Mouse (Mus musculus) hindbrain, embryonic 16.5 days (tissue): ENCODE results near the gene Pappa. TPM values are rescaled to one million over a fixed set of nuclear protein-coding genes. Genes with fewer than 3 reads are reported as not detected.

Experiments
- ATAC-seq: fragments of 200-750 bp; cut with Nextera tagmentation; 2 replicates; pipeline ENCODE4 v1.8.0; 2017; ENCODE audit warnings: moderate TSS enrichment, moderate library complexity
- H3K27ac ChIP-seq: fragments of 300-500 bp; sonication (generic); 2 replicates; pipeline ENCODE4 v1.5.1; 2014; ENCODE audit warnings: low read depth, mild to moderate bottlenecking, control low read depth, low read length, moderate library complexity
- H3K27me3 ChIP-seq: fragments of 300-500 bp; sonication (generic); replicated peaks from 2 replicates; pipeline ENCODE4 v1.6.1; 2014; ENCODE audit warnings: low read length; ENCODE audit not compliant: control insufficient read depth, insufficient read depth
- H3K36me3 ChIP-seq: fragments of 300-500 bp; sonication (generic); 2 replicates; pipeline ENCODE4 v1.6.1; 2014; ENCODE audit warnings: mild to moderate bottlenecking, low read length, moderate library complexity, mixed read lengths; ENCODE audit not compliant: control insufficient read depth, insufficient read depth
- H3K4me1 ChIP-seq: fragments of 300-500 bp; sonication (generic); 2 replicates; pipeline ENCODE4 v1.6.1; 2014; ENCODE audit warnings: low read depth, low read length; ENCODE audit not compliant: control insufficient read depth, insufficient read depth
- H3K4me2 ChIP-seq: fragments of 300-500 bp; sonication (generic); 2 replicates; pipeline ENCODE4 v1.6.1; 2014; ENCODE audit warnings: mild to moderate bottlenecking, low read length, control low read depth, moderate library complexity
- H3K4me3 ChIP-seq: fragments of 300-500 bp; sonication (generic); 2 replicates; pipeline ENCODE4 v1.5.1; 2014; ENCODE audit warnings: mild to moderate bottlenecking, low read length, control low read depth, moderate library complexity
- H3K9ac ChIP-seq: fragments of 300-500 bp; sonication (generic); 2 replicates; pipeline ENCODE4 v1.6.1; 2014; ENCODE audit warnings: low read depth, mild to moderate bottlenecking, control low read depth, low read length, moderate library complexity
- H3K9me3 ChIP-seq: fragments of 300-500 bp; sonication (generic); 2 replicates; pipeline ENCODE4 v1.6.1; 2014; ENCODE audit warnings: mild to moderate bottlenecking, low read length, moderate library complexity; ENCODE audit not compliant: control insufficient read depth
- WGBS: fragments of 180-500 bp; shearing (Covaris S2); extraction: QIAGEN DNeasy Blood & Tissue Kit; methylation state at CpG from one replicate; pipeline ENCODE4 v1.1.7; 2014; 5-methylcytosine and 5-hydroxymethylcytosine counted together
- polyA plus RNA-seq: library from polyadenylated mRNA; unstranded; fragments of >200 nt; fragmentation: Nextera tagmentation; extraction: Ambion mirVana; gene quantifications from 2 replicates; pipeline ENCODE4 v1.2.1, GENCODE M21; 2015

Gene Pappa
- polyA plus RNA-seq, 1 experiment from 2014 or later = 0.93 TPM

DNA sequence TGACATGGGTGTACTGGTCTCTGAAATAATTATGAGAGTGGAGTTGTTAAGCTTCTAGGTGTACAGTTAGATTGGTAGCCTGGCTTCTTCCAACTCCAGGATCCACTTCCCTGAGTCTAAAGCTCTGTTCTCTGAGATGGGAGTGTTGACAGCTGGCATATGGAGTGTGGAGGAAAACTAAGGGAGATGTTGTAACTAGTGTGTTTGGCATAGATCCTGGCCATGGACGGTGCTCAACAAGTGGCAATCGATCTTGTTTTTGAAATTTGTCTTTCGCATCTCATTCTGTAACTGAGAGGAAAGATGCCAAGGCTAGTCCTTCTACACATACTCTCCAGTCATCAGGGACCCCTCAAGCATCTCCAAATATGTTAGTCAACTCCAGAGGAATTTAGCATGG lies 248.8 kb downstream of the Pappa start:
- ATAC-seq = no peak
- H3K9me3 ChIP-seq = peaks cover 3% of the 10 kb centered on the region; the same call in 1 of the 2 replicates
- 91% methylated on average over 3 of the region's 3 CpGs for WGBS
- no peak overlapping the region for H3K4me3 ChIP-seq
- no peaks in the 10 kb centered on the region for H3K4me1 ChIP-seq
- H3K4me2 ChIP-seq = no peak overlapping the region
- no peaks in the 10 kb centered on the region for H3K27me3 ChIP-seq
- no peak overlapping the region for H3K27ac ChIP-seq
- H3K36me3 ChIP-seq = no peaks in the 10 kb centered on the region
- no peak overlapping the region for H3K9ac ChIP-seq

DNA sequence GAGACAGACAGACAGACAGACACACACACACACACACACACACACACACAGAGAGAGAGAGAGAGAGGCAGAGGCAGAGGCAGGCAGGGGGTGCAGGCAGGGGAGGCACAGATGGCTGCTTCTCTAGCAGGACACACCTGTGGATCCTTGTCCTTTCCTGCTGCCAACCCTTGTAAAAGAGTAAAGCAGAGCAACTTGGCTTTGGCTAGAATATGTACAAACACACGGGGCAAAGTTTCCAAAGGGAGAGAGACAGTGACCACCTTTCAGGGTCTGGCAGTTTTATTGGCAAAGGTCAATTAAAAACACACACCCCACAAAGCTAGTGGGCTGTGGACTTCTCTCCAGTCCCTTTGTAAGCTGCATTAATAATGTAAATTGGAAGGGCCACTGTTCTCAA lies 249.9 kb downstream of the Pappa start:
- H3K27ac ChIP-seq = no peak overlapping the region
- no peak for ATAC-seq
- no peaks in the 10 kb centered on the region for H3K27me3 ChIP-seq
- no peak overlapping the region for H3K4me2 ChIP-seq
- H3K4me1 ChIP-seq = no peaks in the 10 kb centered on the region
- WGBS = 69% methylated on average over 1 of the region's 1 CpGs
- H3K36me3 ChIP-seq = no peaks in the 10 kb centered on the region
- no peak overlapping the region for H3K4me3 ChIP-seq
- H3K9ac ChIP-seq = no peak overlapping the region
- H3K9me3 ChIP-seq = peaks cover 3% of the 10 kb centered on the region; the same call in 1 of the 2 replicates

DNA sequence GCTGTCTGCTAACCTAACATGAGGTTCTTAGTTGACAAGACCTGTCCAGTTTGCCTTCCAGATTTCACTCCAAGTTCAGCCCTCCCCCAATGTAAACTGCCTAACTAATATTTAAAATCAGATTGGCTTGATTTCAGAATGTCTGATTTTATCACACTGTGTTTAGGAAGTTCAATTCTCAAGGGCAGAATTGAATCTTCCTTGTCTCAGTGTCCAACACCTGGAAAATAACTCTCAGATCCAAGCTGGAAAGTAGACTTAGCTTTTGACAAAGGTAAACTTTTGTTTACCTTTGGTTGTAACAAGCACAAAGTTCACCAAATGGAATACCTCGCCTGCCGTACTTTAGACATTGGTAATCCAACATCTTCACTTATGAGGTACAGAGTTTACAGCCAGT lies 252.6 kb downstream of the Pappa start:
- WGBS = 97% methylated on average over 2 of the region's 2 CpGs
- ATAC-seq = no peak
- Histone ChIP-seq H3K4me2 (no peak overlapping the region), H3K27me3 (no peaks in the 10 kb centered on the region), H3K9me3 (no peaks in the 10 kb centered on the region), H3K4me1 (no peaks in the 10 kb centered on the region), H3K9ac (no peak overlapping the region), H3K27ac (no peak overlapping the region), H3K4me3 (no peak overlapping the region), H3K36me3 (0 out of 2 replicates have a peak, but pooled peaks cover 4% of the 10 kb centered on the region)

DNA sequence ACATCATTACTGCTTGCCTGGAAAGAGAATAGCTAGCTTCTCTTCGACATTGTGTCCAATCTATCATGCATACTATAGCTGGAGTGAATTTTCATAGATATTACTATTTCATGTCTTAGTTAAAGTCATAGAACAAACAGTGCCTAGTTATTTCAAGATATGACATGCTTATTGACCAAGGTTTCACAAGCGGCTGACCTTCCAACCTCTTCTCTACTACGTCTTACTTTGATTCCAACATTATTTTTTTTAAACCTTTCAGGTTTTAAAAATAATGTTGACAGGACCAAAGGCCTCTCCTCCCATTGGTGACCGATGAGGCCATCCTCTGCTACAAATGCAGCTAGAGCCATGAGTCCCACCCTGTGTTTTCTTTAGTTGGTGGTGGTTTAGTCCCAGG lies 255.5 kb downstream of the Pappa start:
- H3K4me3 ChIP-seq = no peak overlapping the region
- no peak overlapping the region for H3K4me2 ChIP-seq
- 0 out of 2 replicates have a peak, but pooled peaks cover 4% of the 10 kb centered on the region for H3K36me3 ChIP-seq
- no peak for ATAC-seq
- no peaks in the 10 kb centered on the region for H3K9me3 ChIP-seq
- H3K27me3 ChIP-seq = no peaks in the 10 kb centered on the region
- 94% methylated on average over 4 of the region's 4 CpGs for WGBS
- no peak overlapping the region for H3K27ac ChIP-seq
- H3K4me1 ChIP-seq = no peaks in the 10 kb centered on the region
- no peak overlapping the region for H3K9ac ChIP-seq

DNA sequence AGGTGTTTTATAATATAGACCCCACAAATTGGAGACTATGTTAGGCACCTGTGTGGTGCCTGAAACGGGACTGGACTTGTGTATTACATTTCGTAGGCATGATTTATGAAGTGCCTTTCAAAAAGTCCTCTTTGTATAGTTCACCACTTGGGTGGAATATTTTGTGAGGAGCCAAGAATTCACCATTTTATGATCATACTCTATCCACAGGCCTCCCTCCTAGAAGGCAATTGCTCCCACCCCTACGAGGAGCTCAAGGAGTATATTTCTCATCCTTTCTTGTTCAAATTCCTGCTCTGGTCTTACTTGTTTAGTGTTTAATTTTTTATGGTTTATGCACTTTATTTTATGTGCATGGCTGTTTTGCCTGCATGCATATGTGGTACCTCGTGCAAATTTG lies 259.1 kb downstream of the Pappa start:
- Histone ChIP-seq H3K36me3 (0 out of 2 replicates have a peak, but pooled peaks cover 4% of the 10 kb centered on the region), H3K27ac (no peak overlapping the region), H3K27me3 (no peaks in the 10 kb centered on the region), H3K4me1 (no peaks in the 10 kb centered on the region), H3K4me2 (no peak overlapping the region), H3K9me3 (no peaks in the 10 kb centered on the region), H3K4me3 (no peak overlapping the region), H3K9ac (no peak overlapping the region)
- no peak for ATAC-seq
- WGBS = 89% methylated on average over 4 of the region's 4 CpGs

DNA sequence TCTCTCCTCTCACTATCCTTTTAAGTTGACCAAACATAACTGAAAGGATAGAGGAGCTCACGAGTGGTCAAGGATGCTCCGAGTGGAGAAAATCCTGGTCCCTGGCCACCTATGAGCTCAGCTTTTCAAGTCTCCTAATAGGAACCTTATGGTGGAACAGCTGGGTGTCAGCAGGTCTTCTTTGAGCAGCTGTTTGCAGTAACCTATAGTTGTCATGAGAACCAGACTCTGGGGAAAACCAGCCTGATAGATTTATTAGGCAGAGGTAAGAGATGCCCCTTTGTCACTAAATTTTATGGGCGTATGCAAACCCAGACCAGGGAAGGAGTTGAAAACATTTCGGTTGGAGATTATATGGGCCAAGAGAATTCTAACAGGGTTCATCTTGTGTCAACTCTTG lies 267.0 kb downstream of the Pappa start:
- H3K36me3 ChIP-seq = 0 out of 2 replicates have a peak, but pooled peaks cover 2% of the 10 kb centered on the region
- H3K9ac ChIP-seq = no peak overlapping the region
- WGBS = 72% methylated on average over 4 of the region's 4 CpGs
- H3K4me2 ChIP-seq = no peak overlapping the region
- no peaks in the 10 kb centered on the region for H3K4me1 ChIP-seq
- no peaks in the 10 kb centered on the region for H3K27me3 ChIP-seq
- no peak overlapping the region for H3K4me3 ChIP-seq
- ATAC-seq = no peak
- no peaks in the 10 kb centered on the region for H3K9me3 ChIP-seq
- no peak overlapping the region for H3K27ac ChIP-seq

DNA sequence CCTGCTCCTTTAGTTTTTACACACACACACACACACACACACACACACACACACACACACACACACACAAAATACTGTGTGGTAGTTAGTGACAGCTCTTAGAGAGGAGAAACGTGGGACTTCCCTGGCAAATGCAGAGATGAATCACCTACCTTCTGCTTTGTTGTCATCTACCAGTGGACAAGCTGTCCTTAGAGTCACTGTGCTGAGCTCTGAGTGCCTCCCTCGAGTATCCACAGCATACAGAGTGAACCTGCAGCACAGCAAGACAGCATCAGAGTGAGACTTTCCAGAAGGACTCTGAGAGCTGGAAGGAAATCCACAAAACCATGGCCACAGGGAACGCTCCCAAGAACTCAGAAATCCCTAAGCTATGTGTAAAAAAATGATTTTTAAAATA lies 272.8 kb downstream of the Pappa start:
- 63% methylated on average over 3 of the region's 3 CpGs for WGBS
- no peak for ATAC-seq

DNA sequence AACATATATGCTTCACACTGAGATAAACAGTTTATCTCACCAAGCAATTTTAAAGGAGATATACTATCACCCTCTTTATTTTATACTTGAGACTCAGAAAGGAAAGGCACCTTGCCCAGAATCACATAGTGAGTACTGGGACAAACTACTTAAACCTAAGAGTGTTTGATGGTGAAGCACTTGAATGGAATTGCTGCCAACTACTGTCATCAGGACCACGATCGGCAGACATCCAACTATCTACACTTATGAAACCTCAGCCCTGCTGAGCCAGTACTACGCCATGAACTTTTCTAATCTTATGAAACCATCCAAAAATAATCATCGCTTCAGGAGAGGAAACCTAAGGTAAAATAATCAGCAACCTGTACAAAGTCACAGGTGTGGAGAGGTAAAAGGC lies 275.5 kb downstream of the Pappa start:
- ATAC-seq = no peak
- 95% methylated on average over 4 of the region's 4 CpGs for WGBS

More for the DNA sequence above, 272.8 kb downstream of the Pappa start:
- H3K9me3 ChIP-seq = no peaks in the 10 kb centered on the region
- H3K9ac ChIP-seq = no peak overlapping the region
- H3K4me3 ChIP-seq = no peak overlapping the region
- no peaks in the 10 kb centered on the region for H3K27me3 ChIP-seq
- 0 out of 2 replicates have a peak, but pooled peaks cover 2% of the 10 kb centered on the region for H3K36me3 ChIP-seq
- no peak overlapping the region for H3K4me2 ChIP-seq
- H3K27ac ChIP-seq = no peak overlapping the region
- H3K4me1 ChIP-seq = no peaks in the 10 kb centered on the region

DNA sequence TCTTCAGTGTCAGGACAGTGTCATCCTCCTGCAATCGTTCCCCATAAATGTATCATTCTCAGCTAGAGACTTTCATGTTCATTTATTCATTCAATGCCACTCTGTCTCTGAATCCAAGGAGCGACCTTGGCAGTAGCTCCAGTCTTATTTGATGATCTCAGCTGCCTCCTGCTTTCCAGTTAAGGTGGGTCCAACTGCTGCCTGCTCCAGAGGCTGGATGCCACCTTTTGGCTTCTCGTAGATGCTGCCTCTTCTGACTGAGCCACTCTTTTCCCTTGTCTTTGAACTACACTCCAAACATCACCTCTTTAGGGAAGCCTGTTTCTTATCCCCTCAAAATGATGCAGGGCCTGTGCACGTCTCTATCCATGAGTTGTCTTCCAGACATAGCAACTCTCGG lies 278.3 kb downstream of the Pappa start:
- Histone ChIP-seq H3K27me3 (no peaks in the 10 kb centered on the region), H3K4me1 (no peaks in the 10 kb centered on the region), H3K9ac (no peak overlapping the region), H3K4me2 (no peak overlapping the region), H3K9me3 (no peaks in the 10 kb centered on the region), H3K4me3 (no peak overlapping the region), H3K27ac (no peak overlapping the region), H3K36me3 (no peaks in the 10 kb centered on the region)
- 87% methylated on average over 5 of the region's 5 CpGs for WGBS
- no peak for ATAC-seq

More for the DNA sequence above, 275.5 kb downstream of the Pappa start:
- no peak overlapping the region for H3K4me2 ChIP-seq
- H3K4me1 ChIP-seq = no peaks in the 10 kb centered on the region
- H3K9ac ChIP-seq = no peak overlapping the region
- H3K27me3 ChIP-seq = no peaks in the 10 kb centered on the region
- H3K27ac ChIP-seq = no peak overlapping the region
- H3K36me3 ChIP-seq = 0 out of 2 replicates have a peak, but pooled peaks cover 2% of the 10 kb centered on the region
- no peaks in the 10 kb centered on the region for H3K9me3 ChIP-seq
- no peak overlapping the region for H3K4me3 ChIP-seq
